Mouse (Mus musculus): ENCODE measurements at regions not wholly inside any gene's neighbourhood (a gene's known extent, or its start where the extent isn't known, plus 50 kb on each side); places are given as distances from the start of the nearest gene placed in this dataset.

- DNase-seq (ENCODE audit: low spot score) (no peak), ATAC-seq (replicated peaks; ENCODE audit: low FRiP score, low TSS enrichment, low read depth) (no peak)
- no peaks in the 10 kb centered on the region for H3K27me3 ChIP-seq (replicated peaks; ENCODE audit: control insufficient read depth, insufficient read depth, low read length)
- H3K36me3 ChIP-seq (ENCODE audit: control insufficient read depth, insufficient read depth, low read length) = no peaks in the 10 kb centered on the region
- no peak overlapping the region for H3K4me2 ChIP-seq (ENCODE audit: low read length)
- no peaks in the 10 kb centered on the region for H3K9me3 ChIP-seq (ENCODE audit: control insufficient read depth, low read length)
- no peaks in the 10 kb centered on the region for H3K4me1 ChIP-seq (replicated peaks; ENCODE audit: control insufficient read depth, insufficient read depth, low read length)
- H3K9ac ChIP-seq (ENCODE audit: low read length) = no peak overlapping the region
- H3K27ac ChIP-seq (ENCODE audit: low read depth) = no peak overlapping the region
- no peak overlapping the region for H3K4me3 ChIP-seq (ENCODE audit: low read depth, low read length)
- 74% methylated on average over 5 of the region's 5 CpGs for WGBS
Observed at GRCm38 (mm10) chr9:34278068-34278467, 207.6 kb upstream of the Kirrel3 start.

GRCm38 (mm10) chr9:34279386-34279785, 206.3 kb upstream of the Kirrel3 start:
- Histone ChIP-seq H3K4me3 (ENCODE audit: low read depth, low read length) (no peak overlapping the region), H3K4me2 (ENCODE audit: low read length) (no peak overlapping the region), H3K9ac (ENCODE audit: low read length) (no peak overlapping the region), H3K27me3 (replicated peaks; ENCODE audit: control insufficient read depth, insufficient read depth, low read length) (no peaks in the 10 kb centered on the region), H3K9me3 (ENCODE audit: control insufficient read depth, low read length) (no peaks in the 10 kb centered on the region), H3K4me1 (replicated peaks; ENCODE audit: control insufficient read depth, insufficient read depth, low read length) (no peaks in the 10 kb centered on the region), H3K36me3 (ENCODE audit: control insufficient read depth, insufficient read depth, low read length) (no peaks in the 10 kb centered on the region), H3K27ac (ENCODE audit: low read depth) (no peak overlapping the region)
- DNase-seq (ENCODE audit: low spot score) (no peak), ATAC-seq (replicated peaks; ENCODE audit: low FRiP score, low TSS enrichment, low read depth) (no peak)
- 87% methylated on average over 2 of the region's 2 CpGs for WGBS

- H3K4me2 ChIP-seq (ENCODE audit: low read length) = no peak overlapping the region
- H3K27ac ChIP-seq (ENCODE audit: low read depth) = no peak overlapping the region
- H3K9me3 ChIP-seq (ENCODE audit: control insufficient read depth, low read length) = no peaks in the 10 kb centered on the region
- no peak overlapping the region for H3K4me3 ChIP-seq (ENCODE audit: low read depth, low read length)
- no peaks in the 10 kb centered on the region for H3K27me3 ChIP-seq (replicated peaks; ENCODE audit: control insufficient read depth, insufficient read depth, low read length)
- 37% methylated on average over 2 of the region's 2 CpGs for WGBS
- no peaks in the 10 kb centered on the region for H3K36me3 ChIP-seq (ENCODE audit: control insufficient read depth, insufficient read depth, low read length)
- H3K4me1 ChIP-seq (replicated peaks; ENCODE audit: control insufficient read depth, insufficient read depth, low read length) = no peaks in the 10 kb centered on the region
- no peak for DNase-seq (ENCODE audit: low spot score)
- no peak overlapping the region for H3K9ac ChIP-seq (ENCODE audit: low read length)
- ATAC-seq (replicated peaks; ENCODE audit: low FRiP score, low TSS enrichment, low read depth) = no peak
Observed at GRCm38 (mm10) chr9:34279906-34280305, 205.8 kb upstream of the Kirrel3 start.

GRCm38 (mm10) chr9:34280311-34281208, 205.1 kb upstream of the Kirrel3 start:
- H3K36me3 ChIP-seq (ENCODE audit: control insufficient read depth, insufficient read depth, low read length) = no peaks in the 10 kb centered on the region
- no peaks in the 10 kb centered on the region for H3K27me3 ChIP-seq (replicated peaks; ENCODE audit: control insufficient read depth, insufficient read depth, low read length)
- no peak for DNase-seq (ENCODE audit: low spot score)
- H3K9me3 ChIP-seq (ENCODE audit: control insufficient read depth, low read length) = no peaks in the 10 kb centered on the region
- H3K4me2 ChIP-seq (ENCODE audit: low read length) = no peak overlapping the region
- H3K4me3 ChIP-seq (ENCODE audit: low read depth, low read length) = no peak overlapping the region
- ATAC-seq (replicated peaks; ENCODE audit: low FRiP score, low TSS enrichment, low read depth) = no peak
- no peak overlapping the region for H3K9ac ChIP-seq (ENCODE audit: low read length)
- H3K4me1 ChIP-seq (replicated peaks; ENCODE audit: control insufficient read depth, insufficient read depth, low read length) = no peaks in the 10 kb centered on the region
- no peak overlapping the region for H3K27ac ChIP-seq (ENCODE audit: low read depth)
- 73% methylated on average over 11 of the region's 11 CpGs for WGBS

GRCm38 (mm10) chr9:34323571-34323970, 162.1 kb upstream of the Kirrel3 start:
- Histone ChIP-seq H3K4me1 (replicated peaks; ENCODE audit: control insufficient read depth, insufficient read depth, low read length) (no peaks in the 10 kb centered on the region), H3K9me3 (ENCODE audit: control insufficient read depth, low read length) (no peaks in the 10 kb centered on the region), H3K4me3 (ENCODE audit: low read depth, low read length) (no peak overlapping the region), H3K9ac (ENCODE audit: low read length) (no peak overlapping the region), H3K27me3 (replicated peaks; ENCODE audit: control insufficient read depth, insufficient read depth, low read length) (no peaks in the 10 kb centered on the region), H3K4me2 (ENCODE audit: low read length) (no peak overlapping the region), H3K36me3 (ENCODE audit: control insufficient read depth, insufficient read depth, low read length) (no peaks in the 10 kb centered on the region), H3K27ac (ENCODE audit: low read depth) (no peak overlapping the region)
- DNase-seq (ENCODE audit: low spot score) (no peak), ATAC-seq (replicated peaks; ENCODE audit: low FRiP score, low TSS enrichment, low read depth) (no peak)
- WGBS = 56% methylated on average over 1 of the region's 1 CpGs

GRCm38 (mm10) chr9:34328723-34329122, 157.0 kb upstream of the Kirrel3 start:
- WGBS = 90% methylated on average over 1 of the region's 1 CpGs
- DNase-seq (ENCODE audit: low spot score) (no peak), ATAC-seq (replicated peaks; ENCODE audit: low FRiP score, low TSS enrichment, low read depth) (no peak)

GRCm38 (mm10) chr9:34334112-34334511, 151.6 kb upstream of the Kirrel3 start:
- no peak for DNase-seq (ENCODE audit: low spot score)

More at GRCm38 (mm10) chr9:34328723-34329122, 157.0 kb upstream of the Kirrel3 start:
- Histone ChIP-seq H3K4me3 (ENCODE audit: low read depth, low read length) (no peak overlapping the region), H3K36me3 (ENCODE audit: control insufficient read depth, insufficient read depth, low read length) (no peaks in the 10 kb centered on the region), H3K27me3 (replicated peaks; ENCODE audit: control insufficient read depth, insufficient read depth, low read length) (no peaks in the 10 kb centered on the region), H3K9me3 (ENCODE audit: control insufficient read depth, low read length) (no peaks in the 10 kb centered on the region), H3K9ac (ENCODE audit: low read length) (no peak overlapping the region), H3K4me1 (replicated peaks; ENCODE audit: control insufficient read depth, insufficient read depth, low read length) (no peaks in the 10 kb centered on the region), H3K4me2 (ENCODE audit: low read length) (no peak overlapping the region), H3K27ac (ENCODE audit: low read depth) (no peak overlapping the region)

GRCm38 (mm10) chr9:34334555-34335468, 150.9 kb upstream of the Kirrel3 start:
- H3K36me3 ChIP-seq (ENCODE audit: control insufficient read depth, insufficient read depth, low read length) = no peaks in the 10 kb centered on the region
- H3K4me2 ChIP-seq (ENCODE audit: low read length) = no peak overlapping the region
- no peaks in the 10 kb centered on the region for H3K27me3 ChIP-seq (replicated peaks; ENCODE audit: control insufficient read depth, insufficient read depth, low read length)
- no peaks in the 10 kb centered on the region for H3K4me1 ChIP-seq (replicated peaks; ENCODE audit: control insufficient read depth, insufficient read depth, low read length)
- H3K9me3 ChIP-seq (ENCODE audit: control insufficient read depth, low read length) = no peaks in the 10 kb centered on the region
- ATAC-seq (replicated peaks; ENCODE audit: low FRiP score, low TSS enrichment, low read depth) (no peak), DNase-seq (ENCODE audit: low spot score) (no peak)
- H3K4me3 ChIP-seq (ENCODE audit: low read depth, low read length) = no peak overlapping the region
- H3K27ac ChIP-seq (ENCODE audit: low read depth) = no peak overlapping the region
- 79% methylated on average over 7 of the region's 7 CpGs for WGBS
- H3K9ac ChIP-seq (ENCODE audit: low read length) = no peak overlapping the region

More at GRCm38 (mm10) chr9:34334112-34334511, 151.6 kb upstream of the Kirrel3 start:
- Histone ChIP-seq H3K27me3 (replicated peaks; ENCODE audit: control insufficient read depth, insufficient read depth, low read length) (no peaks in the 10 kb centered on the region), H3K4me3 (ENCODE audit: low read depth, low read length) (no peak overlapping the region), H3K27ac (ENCODE audit: low read depth) (no peak overlapping the region), H3K4me1 (replicated peaks; ENCODE audit: control insufficient read depth, insufficient read depth, low read length) (no peaks in the 10 kb centered on the region), H3K9ac (ENCODE audit: low read length) (no peak overlapping the region), H3K9me3 (ENCODE audit: control insufficient read depth, low read length) (no peaks in the 10 kb centered on the region), H3K36me3 (ENCODE audit: control insufficient read depth, insufficient read depth, low read length) (no peaks in the 10 kb centered on the region), H3K4me2 (ENCODE audit: low read length) (no peak overlapping the region)
- ATAC-seq (replicated peaks; ENCODE audit: low FRiP score, low TSS enrichment, low read depth) = no peak

All from intestine, embryonic 14.5 days (tissue).